Mouse (Mus musculus) layer of hippocampus, adult 9-11 months (tissue): ENCODE results near the gene Smoc2.

ENCODE experiments used
- DNase-seq: peaks from one replicate; pipeline ENCODE4 v3.0.0; 2022

Gene Smoc2

DNA sequence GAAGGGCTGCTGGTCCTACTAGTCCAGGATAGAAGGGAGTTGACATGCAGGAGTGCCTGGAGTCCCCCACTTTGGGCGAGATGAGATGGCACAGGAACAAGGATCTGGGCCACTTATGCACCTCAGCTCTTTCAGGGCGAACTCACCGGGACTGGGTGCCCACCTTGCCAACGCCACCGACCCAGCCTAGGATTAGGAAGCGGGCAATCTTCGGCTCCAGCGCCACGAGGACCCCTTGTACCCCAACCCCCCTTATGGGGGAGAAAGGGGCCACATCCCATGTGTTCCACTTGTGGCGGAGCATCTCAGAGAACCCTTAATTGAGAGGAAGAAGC lies 627 bp downstream of the Smoc2 start:
- no peak for DNase-seq

DNA sequence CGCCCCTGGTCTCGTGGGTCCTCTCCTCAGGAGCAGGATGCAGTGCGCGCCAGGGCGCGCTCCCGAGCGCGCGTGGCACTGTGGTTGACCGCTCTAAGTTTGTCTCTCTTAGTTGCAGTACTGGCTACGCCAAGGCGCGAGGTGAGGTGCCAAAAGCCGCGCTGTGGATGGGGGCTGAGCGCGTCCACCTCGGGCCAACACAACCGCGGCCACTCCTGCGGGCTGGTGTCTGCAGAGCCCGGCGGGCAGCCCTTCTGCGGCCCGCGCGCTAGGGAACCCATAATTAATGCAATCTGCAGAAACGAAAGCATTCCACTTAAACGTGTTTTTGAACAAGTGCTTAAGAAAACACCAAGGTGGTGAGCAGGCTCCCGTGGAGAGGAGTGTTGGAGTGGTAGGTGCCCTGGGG lies 1.1 kb downstream of the Smoc2 start:
- DNase-seq: no peak

DNA sequence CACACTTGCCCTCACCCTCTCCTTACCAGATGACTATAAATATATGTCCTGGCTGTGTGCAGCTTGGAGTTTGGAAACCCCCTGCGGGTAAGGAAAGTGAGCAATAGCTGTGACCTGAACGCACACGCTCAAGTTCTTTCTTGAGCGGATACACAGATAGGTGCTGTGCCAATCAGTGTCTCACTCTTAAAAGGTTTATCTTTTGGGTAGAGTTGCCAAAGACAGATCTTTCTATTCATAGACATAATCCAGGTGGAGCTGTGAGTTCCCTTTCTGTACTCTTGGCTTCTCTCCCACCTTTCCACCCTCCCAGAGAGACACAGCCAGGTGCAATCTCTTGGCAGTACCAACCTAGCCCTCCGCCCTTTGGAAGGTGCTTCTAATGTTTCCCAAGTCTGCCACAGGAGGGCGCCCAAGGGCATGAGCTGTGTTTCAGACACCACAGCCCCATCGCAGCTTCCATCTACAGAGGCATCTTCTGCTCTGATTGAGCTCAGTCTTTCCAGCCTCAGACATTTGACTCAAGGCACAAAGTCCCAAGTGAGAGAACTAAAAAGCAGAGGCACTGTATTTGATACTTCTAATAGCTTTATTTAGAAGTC lies 8.8 kb downstream of the Smoc2 start:
- DNase-seq: peak; percentile 50

DNA sequence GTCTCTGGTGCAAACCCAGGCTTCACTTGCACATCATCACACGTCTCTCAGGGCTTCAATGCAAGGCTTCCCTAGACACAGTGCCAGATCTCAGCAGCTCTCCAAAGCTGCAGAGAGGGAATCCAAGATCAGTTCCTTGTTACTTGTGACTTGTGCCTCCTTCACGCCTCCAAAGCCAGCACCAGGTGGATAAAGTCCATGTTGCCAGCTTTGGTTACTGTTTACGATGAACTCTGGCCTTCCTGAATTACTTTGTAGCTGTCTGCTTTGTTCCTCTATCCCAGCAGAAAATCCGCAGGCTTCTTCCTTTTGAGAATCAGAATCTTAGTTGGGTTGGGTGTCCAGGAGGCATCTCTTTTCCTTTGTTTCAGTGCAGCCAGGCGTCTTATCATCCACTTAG lies 14.3 kb downstream of the Smoc2 start:
- DNase-seq: no peak

DNA sequence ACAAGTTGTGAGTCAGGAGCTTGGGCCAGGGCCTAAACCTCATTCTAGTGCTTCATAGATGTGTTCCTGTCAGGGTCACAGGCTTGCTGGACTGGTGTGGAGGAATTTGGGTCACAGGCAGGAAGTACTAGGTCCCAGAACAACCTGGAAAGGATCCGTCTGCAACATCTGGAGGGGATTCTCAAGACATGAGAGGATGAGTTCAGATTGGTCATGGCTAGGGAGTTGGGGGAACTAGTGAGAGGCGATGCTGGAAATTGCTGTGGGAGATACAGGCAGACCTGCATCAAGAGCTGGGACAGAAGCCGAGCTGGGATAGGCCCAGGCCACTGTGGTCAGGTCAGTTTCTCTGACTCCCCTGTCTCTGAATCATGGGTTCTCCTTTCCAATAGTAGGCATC lies 15.8 kb downstream of the Smoc2 start:
- no peak for DNase-seq

DNA sequence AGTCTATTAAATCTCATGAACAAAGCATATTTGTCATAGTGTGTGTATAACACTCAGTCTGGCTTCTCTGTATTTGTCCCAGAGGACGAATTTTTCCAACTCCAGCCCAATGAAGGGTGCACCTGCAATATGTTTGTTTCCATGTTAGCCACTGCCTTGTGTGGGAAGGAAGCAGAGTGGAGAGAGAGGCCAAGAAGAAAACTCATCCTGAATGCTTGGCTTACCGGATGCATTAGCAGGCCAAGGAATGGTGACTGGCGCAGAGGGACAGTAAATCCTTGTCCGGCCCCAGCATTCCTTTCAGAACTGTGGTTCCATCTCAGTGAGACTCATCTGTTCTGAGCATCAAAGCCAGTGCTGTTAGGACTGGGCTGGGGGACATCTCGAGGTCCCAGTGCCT lies 21.1 kb downstream of the Smoc2 start:
- DNase-seq: no peak

DNA sequence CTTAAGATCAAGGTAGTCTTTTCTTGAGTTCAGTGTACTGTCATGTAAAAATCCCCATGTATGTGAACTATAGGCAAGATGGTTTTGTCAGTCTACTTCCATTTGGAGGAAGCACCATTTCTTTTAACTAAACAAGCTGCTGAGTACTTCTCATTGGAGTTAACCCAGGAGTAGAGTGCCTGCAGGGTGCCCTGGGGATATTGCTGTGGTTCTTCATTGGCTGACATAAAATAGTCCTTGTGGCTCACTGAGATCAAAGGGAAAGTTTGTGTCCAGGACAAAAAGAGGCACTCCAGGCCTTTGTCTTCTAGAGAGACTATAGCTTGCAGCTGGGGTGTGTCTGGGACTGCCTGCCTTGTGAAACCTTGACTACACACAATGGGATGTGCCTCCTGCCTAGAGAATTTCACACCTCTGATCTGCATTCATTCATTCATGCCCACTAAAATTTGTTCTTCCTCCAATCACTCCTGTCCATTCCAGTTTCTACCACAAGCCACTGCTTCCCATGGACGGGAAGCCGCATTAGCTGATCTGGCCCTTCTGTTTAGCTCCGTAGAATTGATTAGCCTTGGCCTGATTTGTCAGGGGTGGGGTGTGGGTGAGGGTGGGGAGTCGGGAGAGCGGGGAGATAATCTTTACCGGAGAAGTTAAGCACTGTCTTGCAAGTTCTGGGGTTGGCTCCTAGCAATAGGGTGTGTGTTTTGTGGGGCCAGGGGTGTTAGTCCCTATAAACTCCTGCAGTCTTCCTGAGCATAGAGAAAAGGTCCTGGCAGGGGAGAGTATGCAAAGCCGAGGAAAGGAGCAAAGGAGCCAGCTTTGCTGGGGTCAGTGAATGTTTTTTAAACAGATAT lies 22.4 kb downstream of the Smoc2 start:
- no peak for DNase-seq

DNA sequence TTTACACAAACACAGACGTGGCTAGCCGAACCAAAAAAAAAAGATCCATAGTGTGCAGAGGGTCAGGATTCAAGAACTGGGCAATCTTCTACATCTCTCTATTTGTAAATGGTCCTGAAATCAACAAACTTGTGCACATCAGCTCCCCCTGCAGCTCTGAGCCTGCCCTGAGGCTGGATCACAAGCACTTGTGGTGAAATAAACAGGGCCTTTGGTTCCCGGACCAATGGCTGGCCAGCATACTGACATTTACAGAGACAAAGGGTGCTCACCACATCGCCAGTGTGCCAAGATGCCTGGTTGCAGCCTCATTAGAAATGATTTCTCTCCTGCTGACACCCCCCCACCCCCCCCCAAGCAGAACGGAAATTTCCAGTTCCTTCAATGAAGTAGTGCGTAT lies 23.1 kb downstream of the Smoc2 start:
- DNase-seq: peak; percentile 5

DNA sequence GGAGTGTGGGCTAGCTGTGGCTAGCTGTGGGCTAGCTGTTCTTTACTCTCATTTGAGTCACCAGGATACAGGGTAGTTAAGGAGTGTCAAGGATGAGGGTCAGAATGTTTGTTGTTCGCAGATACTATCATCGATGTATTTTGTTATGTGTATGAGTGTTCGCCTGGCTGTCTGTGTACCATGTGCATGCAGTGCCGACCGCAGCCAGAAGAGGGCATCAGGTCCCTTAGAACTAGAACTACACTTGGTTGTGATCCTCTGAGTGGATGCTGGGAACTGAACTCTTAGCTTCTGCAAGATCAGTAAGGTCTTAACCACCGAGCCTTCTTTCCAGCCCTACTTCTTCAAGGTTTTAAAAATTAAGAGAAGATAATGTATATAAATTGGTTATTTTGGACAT lies 24.4 kb downstream of the Smoc2 start:
- DNase-seq: no peak

DNA sequence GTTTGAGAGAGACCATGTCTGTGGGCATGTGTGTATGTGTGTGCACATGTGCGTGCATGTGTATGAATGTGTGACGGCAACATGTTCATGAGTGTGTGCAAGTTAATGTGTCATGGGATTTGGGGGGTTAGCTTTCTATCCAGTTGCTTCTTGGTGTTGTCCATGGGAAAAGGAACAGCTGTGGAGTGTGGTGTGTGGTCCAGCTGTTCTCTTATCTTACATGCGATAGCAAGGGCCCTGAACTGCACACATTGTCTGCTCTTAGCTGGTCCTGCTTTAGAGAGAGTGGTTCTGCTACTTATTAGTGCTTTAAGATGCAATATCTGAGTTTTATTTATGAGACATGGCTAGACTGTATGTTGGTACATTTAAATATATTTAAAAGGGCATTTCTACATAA lies 30.6 kb downstream of the Smoc2 start:
- DNase-seq: no peak

DNA sequence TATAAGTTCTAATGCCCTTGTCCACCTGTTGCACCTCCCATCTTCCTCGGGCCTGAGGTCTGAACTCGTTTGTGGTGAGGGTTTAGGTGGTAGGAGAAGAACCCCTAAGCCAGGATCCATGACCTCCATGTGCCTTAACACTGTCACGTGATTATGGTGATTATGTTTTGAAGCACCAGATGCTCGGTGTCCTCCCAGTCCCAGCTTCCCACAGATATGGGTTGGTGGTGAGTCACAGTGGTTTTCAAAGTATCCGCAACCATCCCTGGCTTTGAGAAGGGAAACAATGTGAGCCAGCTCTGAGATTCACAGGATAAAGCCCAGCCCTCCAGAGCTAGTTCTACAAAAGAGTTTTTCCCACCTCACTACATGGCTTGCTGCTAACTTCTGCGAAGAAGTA lies 33.1 kb downstream of the Smoc2 start:
- DNase-seq: peak; percentile 10

DNA sequence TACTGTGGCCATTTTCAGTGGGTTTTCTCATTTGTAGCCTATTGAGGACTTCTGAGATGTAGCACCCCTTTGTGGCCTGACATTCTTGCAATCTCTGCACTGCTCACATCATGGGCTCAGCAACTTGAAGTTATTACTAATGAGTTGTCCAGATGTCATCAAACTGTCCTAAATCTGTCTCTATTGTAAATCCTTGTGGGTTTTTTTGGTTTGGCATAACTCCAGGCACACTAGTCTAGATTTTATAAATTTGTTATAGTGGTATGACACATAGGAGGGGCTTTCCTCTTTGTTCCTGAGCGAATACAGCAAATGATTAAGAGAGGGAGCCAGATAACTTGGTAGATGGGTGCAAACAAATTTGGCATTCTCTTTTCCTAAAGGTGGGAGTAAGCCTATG lies 35.0 kb downstream of the Smoc2 start:
- no peak for DNase-seq

DNA sequence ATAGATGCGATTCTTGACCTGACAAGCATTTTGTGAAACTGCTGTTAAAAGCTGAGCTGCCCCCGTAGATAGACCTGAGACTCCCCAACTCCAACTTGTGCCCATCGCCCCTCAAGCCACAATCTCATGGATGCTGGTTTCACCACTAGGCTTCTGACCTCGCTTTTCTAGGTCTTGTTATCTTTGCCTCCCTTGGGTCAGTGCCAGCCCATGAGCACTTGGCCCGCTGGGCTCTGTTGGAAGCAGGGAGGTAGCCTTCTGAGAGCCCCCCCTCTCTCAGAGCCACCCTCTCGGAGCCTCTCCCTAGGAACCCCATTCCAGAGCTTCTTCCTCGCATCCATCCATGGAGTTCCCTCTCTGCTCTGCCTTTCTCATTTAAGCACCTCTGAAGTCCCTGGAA lies 37.2 kb downstream of the Smoc2 start:
- DNase-seq: no peak

DNA sequence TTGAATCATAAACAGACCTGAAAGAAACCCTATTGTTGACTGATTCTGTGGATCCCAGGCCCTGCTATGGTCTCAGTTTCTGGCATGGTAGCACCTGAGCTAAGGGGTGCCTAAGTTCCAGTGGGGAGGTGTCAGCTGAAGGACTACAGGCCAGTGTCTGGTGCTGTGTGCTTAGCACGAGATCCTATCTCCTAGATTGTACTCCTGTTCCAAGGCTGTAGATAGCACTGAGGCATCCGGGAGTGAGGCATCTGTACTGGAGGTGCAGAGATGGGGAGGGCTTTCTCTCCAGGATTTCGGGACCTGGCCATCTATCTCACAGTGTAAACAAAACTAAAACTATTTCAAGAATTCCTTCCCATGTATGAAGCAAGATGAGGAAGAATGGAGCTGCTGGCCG lies 38.1 kb downstream of the Smoc2 start:
- no peak for DNase-seq

DNA sequence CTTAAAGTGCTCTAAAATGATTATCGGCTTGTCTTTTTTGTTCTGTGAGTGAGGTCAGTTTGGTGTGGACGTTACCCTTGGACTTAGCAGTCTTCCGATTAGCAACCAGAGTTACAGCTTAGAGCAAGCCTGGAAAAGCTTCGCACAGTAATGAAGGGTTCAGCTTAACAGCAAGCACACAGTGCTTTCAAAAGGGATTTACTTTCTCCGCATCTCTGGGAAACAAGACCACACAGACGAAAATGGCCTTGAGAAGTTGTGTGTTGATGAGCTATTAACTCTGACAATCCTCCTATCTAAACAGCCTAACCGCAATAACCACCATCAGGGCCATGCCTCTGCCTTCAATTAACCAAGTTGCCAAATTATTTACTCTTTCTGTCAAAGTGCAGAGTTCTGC lies 46.9 kb downstream of the Smoc2 start:
- no peak for DNase-seq

DNA sequence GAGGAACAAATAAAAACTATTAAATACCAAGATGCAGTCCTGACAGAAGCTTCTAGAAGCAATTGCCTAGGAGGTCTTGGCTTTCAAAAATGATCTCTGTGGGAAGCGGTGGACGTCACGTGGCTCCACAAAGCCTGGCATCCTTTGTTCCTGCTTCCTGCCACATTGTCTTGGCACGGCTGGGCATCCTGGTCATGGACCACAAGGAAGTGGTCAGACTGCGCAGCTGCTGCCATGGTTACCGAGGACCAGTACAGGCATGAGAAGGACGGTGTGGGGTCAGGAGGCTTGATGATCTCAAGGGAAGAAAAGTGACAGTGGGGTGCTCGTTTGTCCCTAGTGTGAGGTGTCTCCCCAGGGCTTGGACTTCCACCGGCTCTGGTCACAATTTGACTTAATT lies 48.7 kb downstream of the Smoc2 start:
- no peak for DNase-seq

DNA sequence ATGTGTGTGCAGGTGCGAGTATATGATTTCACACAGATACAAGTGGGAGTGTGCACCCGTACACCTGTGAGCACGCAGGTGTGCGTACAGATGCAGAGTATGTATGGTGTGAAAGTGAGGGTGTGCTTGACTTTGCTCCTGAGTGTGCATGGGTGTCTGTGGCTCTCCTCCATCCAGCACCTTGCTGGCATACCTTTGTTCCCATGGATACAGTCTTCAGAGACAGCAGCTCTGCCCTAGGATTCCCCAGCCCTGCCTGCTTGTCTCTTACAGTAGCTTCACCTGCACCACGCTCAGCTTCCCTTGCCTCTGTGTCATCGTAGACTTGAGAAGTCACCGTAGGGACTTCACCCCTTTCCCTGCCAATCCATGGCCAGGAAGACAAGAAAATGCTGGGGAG lies 51.2 kb downstream of the Smoc2 start:
- DNase-seq: no peak

DNA sequence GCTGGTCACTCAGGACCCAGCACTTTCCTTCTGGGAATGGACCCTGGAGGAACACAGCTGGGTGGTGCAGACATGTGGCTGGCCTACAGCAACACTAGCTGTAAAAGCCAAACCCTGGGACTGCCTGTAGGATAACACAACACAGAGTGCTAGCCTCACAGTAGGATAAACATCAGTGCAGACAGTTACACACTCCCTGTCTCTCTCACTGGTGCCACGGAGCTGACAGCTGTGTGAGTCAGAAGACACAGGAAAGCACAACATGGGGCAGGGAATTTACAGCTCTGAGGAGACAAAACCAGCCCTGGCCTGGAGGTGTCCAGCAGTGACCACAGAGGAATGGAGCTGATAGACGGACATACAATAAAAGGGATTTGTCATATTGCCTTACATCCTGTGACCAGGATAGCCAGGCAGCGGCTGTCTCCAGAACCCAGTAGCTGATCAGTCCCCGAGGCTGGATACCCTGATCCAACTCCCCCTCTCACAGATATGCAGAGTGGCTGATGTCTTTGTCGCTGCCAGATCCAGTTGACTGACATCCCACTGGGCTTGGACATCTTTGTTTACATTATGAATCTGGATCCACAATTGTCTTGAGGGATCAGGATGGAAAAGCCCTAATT lies 60.7 kb downstream of the Smoc2 start:
- DNase-seq: no peak

DNA sequence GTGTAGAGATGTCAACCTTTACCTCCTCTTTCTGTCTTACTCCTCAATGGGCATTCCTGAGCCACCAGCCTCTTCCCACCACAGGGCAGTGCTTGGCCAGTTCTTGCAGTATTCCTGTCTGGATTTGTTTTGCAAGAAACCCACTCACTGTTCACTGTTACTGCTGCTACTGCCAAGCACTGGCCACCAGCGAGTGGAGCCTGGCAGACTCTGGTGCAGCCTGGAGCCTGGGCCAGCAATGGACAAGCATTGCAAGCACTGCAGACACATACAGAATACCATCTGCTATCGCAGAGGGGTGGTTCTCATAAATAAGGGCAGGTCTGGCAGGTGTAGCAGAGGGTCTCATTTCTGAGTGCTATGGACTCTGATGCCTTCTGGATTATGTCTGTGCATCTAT lies 61.4 kb downstream of the Smoc2 start:
- no peak for DNase-seq

DNA sequence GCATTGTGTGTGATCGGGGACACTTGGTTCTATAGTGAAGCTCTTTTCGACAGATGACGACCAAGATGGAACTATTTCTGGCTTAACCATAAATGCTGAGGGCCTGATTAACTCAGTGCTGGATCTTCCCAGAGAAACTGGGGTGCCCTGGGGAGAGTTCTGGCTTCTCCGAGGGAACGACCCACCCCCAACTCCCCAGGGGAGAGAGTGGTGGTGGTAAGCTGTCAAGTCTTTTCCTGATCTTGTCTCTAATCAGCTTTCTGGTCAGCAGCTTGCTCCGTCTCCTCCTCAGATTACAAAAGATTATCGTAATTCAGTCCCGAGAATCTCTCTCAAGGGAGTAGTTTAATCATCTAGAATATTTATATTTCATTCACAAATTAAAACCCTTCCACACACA lies 63.2 kb downstream of the Smoc2 start:
- no peak for DNase-seq

DNA sequence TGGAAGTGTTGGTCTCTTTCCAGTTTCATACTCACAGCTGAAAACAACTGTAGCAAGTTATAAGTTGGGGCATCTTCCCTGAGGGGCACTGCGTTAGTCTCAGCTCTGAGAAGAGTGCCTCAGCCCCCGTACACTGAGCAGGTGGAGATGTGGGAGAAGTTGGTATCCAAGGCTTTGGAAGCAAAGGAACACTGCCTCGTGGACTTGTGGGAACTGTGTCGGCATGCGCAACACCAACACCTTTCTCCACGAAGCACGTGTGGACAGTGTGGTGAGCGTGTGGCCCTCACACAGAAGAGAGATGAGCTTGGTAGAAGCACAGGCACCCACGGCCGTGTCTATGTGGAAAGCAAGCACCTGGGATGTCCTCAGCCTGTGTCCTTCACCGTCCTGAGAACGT lies 64.1 kb downstream of the Smoc2 start:
- DNase-seq: no peak

DNA sequence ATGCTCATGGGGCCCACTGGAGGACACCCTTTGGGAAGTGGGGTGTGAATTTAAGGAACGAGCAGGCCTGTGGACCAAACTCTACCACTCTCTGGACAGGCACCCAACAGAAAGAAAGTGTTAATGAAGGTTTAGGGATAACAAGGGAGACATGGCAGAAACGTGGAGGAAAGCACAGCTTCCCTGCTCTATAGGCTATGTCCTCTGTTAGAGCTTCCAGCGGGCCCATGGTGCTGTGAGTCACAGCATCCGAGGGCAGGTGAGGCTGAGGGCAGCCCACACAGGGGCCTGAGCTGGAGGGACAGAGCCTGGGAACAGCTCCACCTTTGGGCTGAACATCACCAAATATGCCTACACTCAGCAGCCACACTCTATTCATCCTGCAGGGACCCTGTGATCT lies 66.2 kb downstream of the Smoc2 start:
- no peak for DNase-seq

DNA sequence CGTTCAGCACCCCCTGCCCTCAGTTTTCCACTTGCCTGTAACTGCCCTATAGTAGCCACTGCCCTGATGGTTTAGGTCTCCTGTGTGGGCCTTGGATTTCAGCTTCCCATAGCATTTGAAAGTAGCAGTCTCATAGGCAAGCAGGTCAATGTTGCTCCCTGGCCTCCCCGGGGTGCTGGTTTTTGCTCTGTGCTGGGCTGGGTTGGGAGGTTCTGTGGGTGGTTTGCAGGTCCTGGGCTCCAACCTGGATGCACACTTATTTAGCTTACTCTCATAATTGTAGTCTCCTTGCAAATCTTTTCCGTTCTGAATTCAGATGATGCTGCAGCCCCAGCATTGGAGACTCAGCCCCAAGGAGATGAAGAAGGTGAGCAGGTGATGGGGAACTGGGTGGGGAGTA lies 67.6 kb downstream of the Smoc2 start:
- DNase-seq: no peak

DNA sequence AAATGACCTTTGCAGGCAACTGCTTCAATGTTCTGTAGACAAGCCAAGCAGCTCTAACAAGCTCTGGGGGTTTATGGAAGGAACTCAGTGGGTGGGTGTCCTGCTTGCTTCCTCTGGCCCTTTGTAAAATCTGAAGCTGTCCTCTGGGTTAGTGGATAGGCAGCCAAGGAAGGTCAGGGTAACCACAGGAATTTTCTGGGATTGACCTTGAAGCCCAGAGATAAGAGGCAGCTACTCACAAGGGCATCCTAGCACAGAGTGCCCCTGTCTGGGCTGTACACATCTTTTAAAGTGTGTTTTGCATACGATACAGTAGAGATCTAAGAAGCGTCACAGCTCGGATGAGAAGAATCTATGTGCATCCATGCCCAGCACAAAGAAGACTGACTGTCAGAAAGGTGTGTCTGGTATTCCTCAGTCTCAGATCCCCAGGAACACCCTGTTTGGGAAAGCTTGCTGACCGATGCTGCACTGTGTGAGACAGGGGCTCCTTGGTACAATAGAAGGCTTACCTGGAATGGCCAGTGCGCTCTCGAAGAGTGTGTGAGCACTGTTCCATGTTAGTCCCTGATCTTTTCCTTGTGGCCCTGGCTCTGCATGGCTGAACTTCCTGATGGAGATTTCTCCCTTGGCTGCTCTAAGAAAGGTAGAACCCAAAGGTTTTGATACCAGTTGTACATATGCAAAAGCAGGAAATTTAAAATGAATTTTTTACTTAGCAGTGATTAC lies 69.9 kb downstream of the Smoc2 start:
- DNase-seq: no peak
